Mouse (Mus musculus): ENCODE data around the gene Zfp239.

GRCm38 (mm10) chr6:117914541-117914940 lies 52.6 kb downstream of the Zfp239 start:
- TF ChIP-seq CTCF (IDR thresholded peaks at IDR 0.05): no peak
- TF ChIP-seq EP300 (IDR thresholded peaks at IDR 0.05): no peak
